Mouse (Mus musculus): Measurements from ENCODE around the gene Slc4a8. TPM values are rescaled to one million over a fixed set of nuclear protein-coding genes. Genes with fewer than 3 reads are reported as not detected.

Gene Slc4a8
- 23.7 TPM for polyA plus RNA-seq (2017; shearing (Covaris generic))

GRCm38 (mm10) chr15:100761419-100762185 lies at the start of gene Slc4a8:
Gene Slc4a8 (plus strand): TSS chr15:100761747.

GRCm38 (mm10) chr15:100729281-100729985 lies 32.1 kb upstream of the Slc4a8 start, which contains the start of gene Galnt6:
Gene Galnt6 (minus strand): TSS chr15:100729376.

GRCm38 (mm10) chr15:100869558-100869957 lies 108.0 kb downstream of the Slc4a8 start, which contains the start of gene Scn8a:
Gene Scn8a (plus strand): TSS chr15:100869858.

Other genes with a start within 250 kb of the Slc4a8 start
- gene Tfcp2, start 209.7 kb upstream of the Slc4a8 start, polyA plus RNA-seq (2017; shearing (Covaris generic)), result 11.5 TPM
- 8.9 TPM for gene Pou6f1, start 161.8 kb upstream of the Slc4a8 start, polyA plus RNA-seq (2017; shearing (Covaris generic))
- 610 TPM for gene Dazap2, start 146.4 kb upstream of the Slc4a8 start, polyA plus RNA-seq (2017; shearing (Covaris generic))
- gene Smagp, start 124.8 kb upstream of the Slc4a8 start, polyA plus RNA-seq (2017; shearing (Covaris generic)), result 0.32 TPM
- 710 TPM for gene Bin2, start 92.2 kb upstream of the Slc4a8 start, polyA plus RNA-seq (2017; shearing (Covaris generic))
- 10.9 TPM for gene Cela1, start 73.8 kb upstream of the Slc4a8 start, polyA plus RNA-seq (2017; shearing (Covaris generic))
- gene Galnt6, start 32.4 kb upstream of the Slc4a8 start, polyA plus RNA-seq (2017; shearing (Covaris generic)), result 189 TPM
- gene Scn8a, start 108.1 kb downstream of the Slc4a8 start, polyA plus RNA-seq (2017; shearing (Covaris generic)), result not detected